Mouse (Mus musculus) cerebellum, adult 8-10 months (tissue): ENCODE measurements around the gene Ccser1.

Experiments used
- DNase-seq: peaks from one replicate; pipeline ENCODE4 v3.0.0; 2022

The Ccser1 gene

GRCm38 (mm10) chr6:62105464-62105863 lies 925.3 kb downstream of the Ccser1 start:
- no peak for DNase-seq

GRCm38 (mm10) chr6:62132531-62132930 lies 952.4 kb downstream of the Ccser1 start:
- DNase-seq = no peak

GRCm38 (mm10) chr6:62160320-62160719 lies 980.2 kb downstream of the Ccser1 start:
- DNase-seq = peak; percentile 28

DNA sequence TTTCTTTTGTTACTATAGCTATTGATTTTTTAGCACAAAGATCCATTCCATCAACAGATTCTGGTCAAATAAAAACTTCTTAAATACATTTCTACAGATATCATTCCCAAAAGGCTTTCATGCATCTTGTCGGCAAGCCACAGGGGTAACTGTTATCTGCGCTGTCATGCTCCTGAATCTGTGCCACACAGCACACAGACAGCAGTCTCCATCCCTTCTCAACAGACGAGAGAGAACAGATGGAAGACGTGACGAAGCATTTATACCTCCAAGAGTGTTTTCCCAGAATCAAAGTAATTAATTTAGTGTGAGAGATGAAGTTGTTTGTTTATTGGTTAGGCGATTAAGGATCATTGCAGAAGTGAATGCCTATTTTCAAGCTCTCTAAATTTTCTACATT lies 982.5 kb downstream of the Ccser1 start:
- DNase-seq = peak; percentile 7

- DNase-seq = no peak
These were observed 983.7 kb downstream of the Ccser1 start for GRCm38 (mm10) chr6:62163826-62164225.

DNA sequence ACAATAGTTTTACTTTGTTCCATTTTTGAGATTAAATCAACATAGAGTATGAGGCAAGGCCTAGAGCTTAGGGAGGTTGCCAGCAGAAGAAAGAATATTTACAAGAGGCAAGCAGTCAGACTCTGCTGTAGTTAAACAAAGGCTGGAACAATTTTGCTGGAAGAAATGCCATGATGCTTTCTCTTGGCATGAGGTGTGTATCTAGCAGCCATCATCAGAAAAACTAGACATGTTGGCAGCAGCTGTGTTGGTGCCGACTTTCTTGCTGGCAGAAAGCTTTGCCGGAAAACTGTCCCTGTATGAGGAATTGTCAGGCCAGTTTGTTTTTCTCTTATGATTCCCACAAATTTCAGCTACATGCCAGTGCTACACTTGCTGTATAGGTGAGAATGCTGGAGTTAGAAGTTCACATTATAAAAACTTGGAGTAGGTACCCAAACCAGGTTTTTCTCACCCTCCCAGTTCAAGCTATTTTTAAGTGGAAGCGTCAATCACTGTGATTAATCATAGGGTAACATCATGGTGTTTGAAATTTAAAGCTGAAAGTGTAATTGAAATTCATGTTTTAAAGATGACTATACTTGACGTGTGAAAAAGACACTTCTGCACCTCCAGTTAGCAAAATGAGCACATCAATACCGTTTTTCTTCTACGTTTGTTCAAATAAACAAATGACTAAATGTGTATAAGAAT lies 1016.5 kb downstream of the Ccser1 start:
- no peak for DNase-seq

- peak; percentile 9 for DNase-seq
These were observed 1018.6 kb downstream of the Ccser1 start for GRCm38 (mm10) chr6:62198768-62199167.

- peak; percentile 50 for DNase-seq
These were observed 1024.9 kb downstream of the Ccser1 start for GRCm38 (mm10) chr6:62205013-62205412.

DNA sequence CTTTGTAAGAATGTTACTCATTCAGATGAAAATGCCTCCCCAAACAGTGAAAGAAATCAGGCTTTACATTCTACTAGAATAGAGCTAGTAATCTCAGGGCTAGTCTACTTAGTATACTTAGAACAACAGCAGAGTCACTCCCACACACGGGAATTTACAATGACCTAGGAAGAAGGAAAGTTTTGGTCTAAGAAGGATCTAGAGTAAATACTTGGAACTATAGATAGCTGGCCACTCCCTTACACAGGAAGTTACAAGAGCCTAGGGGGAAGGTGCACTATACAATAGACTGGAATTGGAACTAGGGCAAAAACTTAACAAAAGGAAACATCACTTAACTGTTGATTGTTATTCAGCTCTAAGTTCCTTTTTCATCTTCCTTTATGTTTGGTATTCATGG lies 1041.7 kb downstream of the Ccser1 start:
- DNase-seq = no peak

GRCm38 (mm10) chr6:62263899-62264298 lies 1083.8 kb downstream of the Ccser1 start:
- DNase-seq = no peak

DNA sequence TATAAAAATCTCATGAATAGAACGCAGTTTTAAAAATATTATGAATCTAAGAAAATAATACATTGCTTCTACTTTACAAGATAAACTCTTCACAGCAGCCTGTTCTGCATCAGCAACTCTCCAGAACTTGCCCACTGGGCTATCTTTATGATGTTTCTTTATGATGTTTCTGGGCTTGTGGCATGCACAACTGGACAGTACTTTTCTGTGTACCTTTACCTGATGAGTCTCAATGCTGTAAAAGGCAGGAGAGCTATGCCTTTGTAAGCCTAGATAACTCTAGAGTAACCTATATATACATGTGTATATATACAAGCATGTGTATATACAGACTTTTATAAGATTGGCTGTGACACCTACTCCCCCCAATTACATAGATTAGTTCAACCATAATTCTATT lies 1084.4 kb downstream of the Ccser1 start:
- DNase-seq = no peak

GRCm38 (mm10) chr6:62281256-62281655 lies 1101.1 kb downstream of the Ccser1 start:
- DNase-seq = no peak

- no peak for DNase-seq
These were observed 1121.6 kb downstream of the Ccser1 start for GRCm38 (mm10) chr6:62301576-62302312.

- no peak for DNase-seq
These were observed 1138.5 kb downstream of the Ccser1 start for GRCm38 (mm10) chr6:62318627-62319026.

GRCm38 (mm10) chr6:62340319-62340718 lies 1160.2 kb downstream of the Ccser1 start:
- no peak for DNase-seq

DNA sequence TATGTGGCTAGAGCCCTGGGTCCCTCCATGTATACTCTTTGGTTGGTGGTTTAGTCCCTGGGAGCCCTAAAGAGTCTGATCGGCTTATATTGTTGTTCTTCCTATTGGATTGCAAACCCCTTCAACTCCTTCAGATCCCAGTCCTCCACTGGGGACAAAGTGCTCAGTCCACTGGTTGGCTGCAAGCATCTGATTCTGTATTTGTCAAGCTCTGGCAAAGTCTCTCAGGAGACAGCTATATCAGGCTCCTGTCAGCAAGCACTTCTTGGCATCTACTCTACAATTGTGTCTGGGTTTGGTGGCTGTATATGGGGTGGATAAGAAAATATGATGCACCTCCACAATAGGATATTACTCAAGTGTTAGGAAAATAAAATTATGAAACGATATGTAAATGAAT lies 1187.7 kb downstream of the Ccser1 start:
- no peak for DNase-seq
